Mouse (Mus musculus) retina, embryonic 14.5 days (tissue): Measurements from ENCODE around the gene Sltm.
"Not testable (repeated sequence)": the region's sequence is repeated elsewhere in the genome, so short reads cannot be mapped to it uniquely, and the experiment has no call there.

ENCODE experiments used
- DNase-seq: peaks from one replicate; pipeline ENCODE4 v3.0.0-alpha.2; 2015; ENCODE audit warnings: low spot score

Sltm gene

DNA sequence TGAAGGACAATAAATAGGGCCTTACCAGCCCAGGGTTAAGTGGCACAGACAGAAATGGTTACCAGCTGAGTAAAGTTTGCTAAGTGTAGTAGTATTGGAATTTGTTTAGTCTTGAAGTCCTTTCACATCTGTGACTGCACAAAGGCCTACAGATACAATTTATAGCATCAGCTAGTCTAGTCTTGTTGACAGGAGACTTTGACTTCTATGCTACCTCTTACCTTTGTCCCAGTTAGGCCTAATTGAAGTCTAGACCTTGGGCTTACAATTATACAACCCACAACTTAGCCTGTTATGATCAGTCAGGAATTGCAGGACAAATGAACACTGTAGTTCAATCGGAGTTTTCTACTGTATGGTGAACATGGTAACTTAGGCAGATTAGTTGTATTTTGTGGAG is 9.0 kb downstream of the Sltm start:
- DNase-seq: no peak

DNA sequence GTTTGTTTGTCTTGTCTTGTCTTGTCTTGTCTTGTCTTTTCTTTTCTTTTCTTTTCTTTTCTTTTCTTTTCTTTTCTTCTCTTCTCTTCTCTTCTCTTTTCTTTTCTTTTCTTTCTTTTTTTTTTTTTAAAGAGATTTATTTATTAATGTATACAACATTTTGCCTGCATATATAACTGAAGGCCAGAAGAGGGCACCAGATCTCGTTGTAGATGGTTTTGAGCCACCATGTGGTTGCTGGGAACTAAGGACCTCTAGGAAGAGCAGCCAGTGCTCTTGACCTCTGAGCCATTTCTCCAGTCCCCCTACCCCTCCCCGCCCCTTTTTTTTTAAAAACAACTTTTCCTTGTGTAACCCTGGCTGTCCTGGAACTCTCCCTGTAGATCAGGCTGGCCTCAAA is 9.7 kb downstream of the Sltm start:
- not testable (repeated sequence) for DNase-seq

DNA sequence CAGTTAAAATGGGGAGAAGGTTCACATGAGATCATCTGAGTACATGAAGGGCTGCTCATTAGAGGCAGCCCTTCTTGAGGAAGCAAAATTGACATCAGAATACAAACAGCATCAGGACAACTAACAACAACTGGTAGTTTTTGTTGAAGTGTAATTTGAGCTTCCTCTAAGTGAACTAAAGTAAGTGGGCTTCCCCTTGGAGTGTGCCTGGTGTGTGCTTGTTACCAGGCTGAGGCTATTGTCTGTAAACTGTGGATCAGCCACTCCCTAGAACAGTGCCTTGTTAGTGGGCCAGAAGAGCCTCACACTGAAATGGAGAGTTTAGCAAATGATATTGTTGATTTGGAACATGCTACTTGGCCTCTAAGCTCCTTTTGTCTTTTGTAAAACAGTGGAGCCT is 12.9 kb downstream of the Sltm start:
- DNase-seq: no peak

DNA sequence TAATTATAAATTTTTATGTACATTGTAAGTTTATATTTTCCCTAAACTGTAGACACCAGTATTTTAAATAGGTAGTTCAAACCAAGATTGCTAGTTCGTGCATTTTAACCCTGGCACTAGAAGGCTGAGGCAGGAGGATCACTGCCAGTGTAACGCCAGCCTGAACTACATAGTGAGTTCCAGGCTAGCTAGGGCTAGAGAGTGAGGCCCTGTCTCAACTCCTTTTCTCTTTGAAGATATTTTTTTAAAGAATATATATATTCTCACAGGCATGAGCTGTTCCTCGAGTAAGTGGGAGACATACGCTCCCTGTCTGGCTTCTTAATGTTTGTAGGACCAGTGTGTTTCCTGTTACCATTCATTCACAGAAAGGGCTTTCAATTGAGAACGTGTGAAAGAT is 14.2 kb downstream of the Sltm start:
- DNase-seq: no peak

DNA sequence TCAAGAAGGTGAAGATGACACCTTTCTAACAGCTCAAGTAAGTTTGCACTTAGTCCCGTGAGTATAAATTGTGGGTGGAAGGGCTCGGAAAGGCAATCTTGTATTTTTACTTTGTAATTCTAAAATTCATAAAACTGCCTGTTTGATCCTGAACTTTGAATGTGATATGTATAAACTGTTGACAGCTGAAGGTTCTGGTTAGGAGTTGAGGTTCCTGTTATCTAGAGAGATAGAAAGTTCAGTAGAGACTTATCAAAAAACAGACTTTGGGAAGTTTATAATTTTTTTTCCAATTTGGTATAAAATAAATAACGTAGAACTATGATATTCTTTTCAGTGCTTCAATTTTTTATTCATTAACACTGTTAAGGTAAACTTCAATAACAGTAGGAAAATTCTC is 20.3 kb downstream of the Sltm start:
- DNase-seq: no peak

DNA sequence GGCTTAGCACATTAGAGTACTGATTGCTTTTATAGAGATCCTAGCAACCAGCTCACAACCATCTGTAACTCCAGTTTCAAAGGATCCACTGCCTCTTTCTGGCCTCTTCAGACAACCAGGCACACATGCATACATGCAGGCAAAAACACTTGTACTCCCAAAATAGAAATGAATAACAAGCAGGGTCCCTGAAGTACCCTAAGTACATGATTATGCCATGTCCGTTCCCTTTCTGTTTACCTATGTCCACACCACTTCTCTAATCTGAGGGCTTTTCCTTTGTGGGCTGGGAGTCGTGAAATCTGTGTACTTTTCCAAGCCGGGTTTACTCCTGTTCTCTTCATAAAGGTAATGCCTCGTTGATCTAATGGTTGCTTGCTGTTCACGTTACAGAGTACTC is 25.1 kb downstream of the Sltm start:
- no peak for DNase-seq

DNA sequence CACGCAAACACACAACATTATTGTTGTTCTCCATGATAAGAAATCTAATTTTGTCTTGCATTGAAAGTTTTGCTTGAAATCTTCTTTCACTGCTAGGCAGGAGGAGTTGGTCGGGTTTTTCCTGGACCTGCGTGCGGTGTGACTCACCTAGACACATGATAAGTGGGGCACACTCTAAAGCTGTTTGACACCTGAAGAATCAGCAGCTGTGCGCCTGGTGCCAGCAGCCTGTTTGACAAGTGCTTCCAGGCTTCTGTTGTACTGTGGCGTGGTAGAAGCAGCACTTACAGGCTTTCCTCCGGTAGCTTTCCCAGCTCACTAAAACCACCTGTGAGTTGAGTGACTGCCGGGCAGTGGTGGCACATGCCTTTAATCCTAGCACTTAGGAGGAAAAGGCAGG is 27.8 kb downstream of the Sltm start:
- no peak for DNase-seq

DNA sequence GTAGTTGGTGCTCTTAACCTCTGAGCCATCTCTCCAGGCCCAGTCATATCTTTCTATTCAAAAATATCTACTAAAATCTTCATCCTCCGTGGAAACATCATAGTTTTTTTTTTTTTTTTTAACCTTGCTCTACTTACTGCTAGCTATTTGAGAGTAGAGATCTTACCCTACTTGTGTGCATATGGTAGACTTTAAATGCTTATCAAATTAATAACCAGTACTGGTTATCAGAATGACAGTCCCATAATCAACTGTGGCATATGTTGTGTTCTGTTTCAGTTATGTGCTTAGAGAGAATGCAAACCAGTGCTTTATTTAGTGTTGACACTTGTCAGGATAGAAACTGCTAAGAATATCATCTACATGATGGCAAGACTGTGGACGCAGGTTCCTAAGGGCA is 35.6 kb downstream of the Sltm start:
- no peak for DNase-seq

DNA sequence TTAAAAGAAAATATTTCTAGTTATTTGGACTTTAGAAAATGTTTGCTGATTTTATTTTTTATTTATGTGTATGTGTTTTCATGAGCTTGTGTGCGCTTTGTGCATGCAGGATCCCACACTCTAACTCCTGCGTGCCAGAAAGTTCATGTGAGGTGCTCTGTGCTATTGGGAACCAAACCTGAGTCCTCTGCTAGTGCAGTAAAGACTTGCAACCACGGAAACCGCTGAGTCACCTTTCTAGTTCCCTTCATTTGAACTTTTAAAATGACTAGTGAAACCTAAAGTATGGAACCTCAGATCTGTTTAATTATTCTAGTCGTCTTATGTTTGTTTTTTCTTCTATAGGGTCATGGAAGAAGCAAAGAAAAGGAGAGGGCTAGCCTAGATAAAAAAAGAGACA is 38.4 kb downstream of the Sltm start:
- DNase-seq: no peak

DNA sequence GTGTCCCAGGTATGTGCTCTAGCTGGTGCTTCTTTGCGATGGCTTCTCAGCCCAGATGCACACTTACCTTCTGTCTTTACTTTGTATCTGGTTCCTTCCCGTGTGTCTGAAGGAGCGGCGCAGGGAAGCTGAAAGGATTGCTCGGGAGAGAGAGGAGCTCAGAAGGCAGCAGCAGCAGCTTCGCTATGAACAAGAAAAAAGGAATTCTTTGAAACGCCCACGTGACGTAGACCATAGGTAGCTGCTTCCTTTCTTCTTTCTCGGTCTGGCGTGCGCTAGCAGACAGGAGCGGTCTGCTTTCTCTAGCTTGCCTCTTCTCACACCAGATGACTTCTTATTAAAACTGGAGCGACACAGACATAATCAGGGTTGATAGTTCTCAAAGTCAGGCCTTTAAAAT is 42.1 kb downstream of the Sltm start:
- DNase-seq: no peak

DNA sequence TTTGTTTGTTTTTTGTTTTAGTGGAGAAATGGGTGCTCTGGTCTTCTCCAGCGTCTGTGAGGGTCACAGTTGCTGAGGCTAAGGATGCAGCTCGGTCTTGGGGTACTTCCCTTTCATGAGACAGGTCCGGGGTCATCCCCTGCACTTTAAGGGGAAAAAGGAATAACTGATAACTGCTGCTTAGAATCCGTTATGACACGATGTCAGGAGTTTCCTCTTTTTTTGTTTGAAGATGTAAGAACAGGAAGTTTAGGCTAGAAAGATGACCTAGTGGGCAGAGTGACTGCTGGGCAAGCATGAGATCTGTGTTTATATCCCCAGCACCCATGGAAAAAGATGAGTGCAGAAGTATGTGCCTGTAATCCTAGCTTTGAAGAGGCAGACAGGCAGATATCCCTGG is 42.6 kb downstream of the Sltm start:
- no peak for DNase-seq

DNA sequence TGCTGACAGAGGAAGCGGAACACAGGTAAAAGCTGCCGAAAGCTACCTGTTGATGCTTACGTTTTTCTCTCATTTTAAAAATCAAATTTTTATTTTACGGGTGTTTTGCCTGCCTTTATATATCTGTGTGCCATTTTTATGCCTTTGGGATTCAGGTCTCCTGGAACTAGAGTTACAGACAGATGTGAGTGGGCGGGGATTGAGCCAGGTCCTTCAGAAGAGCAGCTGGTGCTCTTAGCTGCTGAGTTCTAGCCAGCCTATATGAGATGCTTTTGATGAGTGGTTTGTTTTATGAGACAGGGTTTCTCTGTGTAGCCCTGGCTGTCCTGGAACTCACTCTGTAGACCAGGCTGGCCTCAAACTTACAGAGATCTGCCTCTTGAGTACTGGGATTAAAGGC is 44.6 kb downstream of the Sltm start:
- no peak for DNase-seq

DNA sequence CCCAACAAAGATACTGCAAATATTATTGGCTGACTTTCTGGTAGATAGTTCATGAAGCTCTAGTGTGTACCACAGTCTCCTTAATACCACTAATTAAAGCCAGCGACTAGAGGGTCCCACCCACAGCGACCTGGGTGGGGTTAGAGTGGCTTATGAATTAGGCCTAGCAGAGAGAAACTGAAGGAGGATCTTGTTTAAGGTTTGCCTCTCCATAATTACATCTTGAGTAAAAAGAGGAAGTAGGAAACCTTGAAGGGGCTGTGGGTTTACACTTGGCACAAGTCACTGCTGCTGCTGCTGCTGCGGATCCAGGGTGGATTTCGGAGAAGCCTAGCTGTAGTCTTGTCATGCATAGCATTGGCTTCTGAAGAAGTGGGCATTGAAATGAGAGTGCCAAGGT is 48.2 kb downstream of the Sltm start:
- no peak for DNase-seq

DNA sequence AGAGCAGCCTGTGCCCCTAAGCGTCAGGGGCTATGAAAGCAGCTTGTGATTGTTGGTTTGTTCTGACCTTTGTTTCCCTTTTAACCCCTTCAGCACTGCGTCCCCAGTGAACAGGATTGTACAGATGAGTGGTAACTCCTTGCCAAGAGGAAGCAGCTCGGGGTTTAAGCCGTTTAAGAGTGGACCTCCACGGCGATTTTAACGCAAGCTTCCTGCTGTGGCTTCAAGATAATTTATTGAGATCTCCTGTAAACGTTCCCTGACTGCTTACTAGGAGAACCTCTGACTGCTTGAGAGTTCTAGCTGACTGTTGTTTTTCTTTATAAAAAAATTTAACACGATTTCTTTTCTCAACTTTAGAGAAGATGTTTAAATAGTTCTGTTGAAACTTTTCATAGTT is 48.9 kb downstream of the Sltm start:
- DNase-seq: no peak

DNA sequence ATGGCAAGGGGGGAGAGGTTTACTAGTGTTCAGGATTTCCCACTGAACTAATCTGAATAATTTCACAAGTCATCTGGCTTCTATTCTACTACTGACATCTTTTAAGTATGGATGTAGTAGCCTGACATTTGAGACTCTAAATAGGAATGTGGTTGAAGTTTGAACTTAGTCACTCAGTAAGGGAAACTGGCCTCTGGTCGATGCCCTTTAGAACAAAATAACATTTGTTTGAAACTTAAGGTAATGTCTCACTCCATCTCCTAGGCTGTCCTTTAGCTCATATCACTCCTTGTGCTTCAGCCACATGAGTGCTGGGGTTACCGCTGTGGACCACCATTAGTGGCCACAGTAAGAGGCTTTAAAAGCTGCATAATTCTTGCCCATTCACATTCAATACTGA is 55.7 kb downstream of the Sltm start:
- no peak for DNase-seq

DNA sequence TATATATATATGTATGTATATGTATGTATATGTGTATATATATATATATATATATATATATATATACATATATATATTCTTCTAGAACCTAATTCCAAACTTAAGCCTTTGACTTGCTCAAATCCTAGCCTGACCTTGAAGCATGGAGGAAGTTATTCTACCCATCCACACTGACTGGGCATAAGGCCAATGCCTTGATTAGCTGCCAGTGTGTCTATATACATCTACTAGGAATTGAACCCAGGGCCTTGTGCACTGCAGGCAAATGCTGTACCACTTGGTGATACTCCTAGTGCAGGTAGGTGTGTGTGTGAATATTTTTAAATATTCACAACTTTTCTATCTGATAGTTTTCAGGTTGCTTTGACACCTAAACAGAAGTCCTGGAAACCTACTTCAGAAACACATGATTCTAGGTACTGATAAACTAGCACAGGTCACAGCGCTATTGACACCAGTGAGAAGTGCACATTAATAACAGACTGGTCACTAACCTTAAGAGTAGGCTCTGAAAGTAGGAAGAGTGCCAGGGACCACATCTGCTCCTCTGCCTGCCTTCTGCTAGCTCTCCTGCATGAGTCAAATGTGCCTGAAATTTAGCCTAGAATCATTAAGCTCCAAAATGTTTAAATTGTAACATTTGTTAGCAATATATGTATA is 59.8 kb downstream of the Sltm start:
- DNase-seq: no peak

DNA sequence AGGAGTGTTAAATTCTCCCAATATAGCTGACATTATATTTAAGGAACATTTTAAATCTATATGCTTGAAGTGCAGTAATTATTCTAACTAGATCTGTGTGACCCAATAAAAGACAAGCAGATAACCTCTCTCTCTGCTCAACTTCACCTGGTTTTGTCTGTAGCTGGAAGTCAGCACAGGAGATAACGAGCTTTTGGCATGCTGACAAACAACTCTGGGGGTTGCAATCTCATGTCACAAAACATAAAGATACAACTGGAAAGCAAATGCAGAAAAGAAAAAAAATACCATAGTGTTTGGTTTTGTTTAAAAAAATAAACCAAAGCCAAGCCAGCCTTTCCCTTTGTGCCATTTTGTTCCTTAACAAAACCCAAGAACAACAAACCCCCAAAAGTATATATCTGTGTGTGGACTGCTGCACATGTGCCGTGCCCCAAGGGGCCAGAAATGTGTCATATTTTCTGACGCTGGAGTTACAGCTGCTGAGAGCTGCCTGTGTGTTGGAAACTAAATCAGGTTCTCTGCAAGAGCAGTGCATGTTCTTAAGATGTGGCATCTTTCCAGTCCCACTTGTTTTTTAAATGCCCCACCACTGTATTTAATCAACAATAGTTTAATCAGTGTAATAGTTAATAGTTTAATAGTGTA is 68.6 kb downstream of the Sltm start:
- DNase-seq: no peak

DNA sequence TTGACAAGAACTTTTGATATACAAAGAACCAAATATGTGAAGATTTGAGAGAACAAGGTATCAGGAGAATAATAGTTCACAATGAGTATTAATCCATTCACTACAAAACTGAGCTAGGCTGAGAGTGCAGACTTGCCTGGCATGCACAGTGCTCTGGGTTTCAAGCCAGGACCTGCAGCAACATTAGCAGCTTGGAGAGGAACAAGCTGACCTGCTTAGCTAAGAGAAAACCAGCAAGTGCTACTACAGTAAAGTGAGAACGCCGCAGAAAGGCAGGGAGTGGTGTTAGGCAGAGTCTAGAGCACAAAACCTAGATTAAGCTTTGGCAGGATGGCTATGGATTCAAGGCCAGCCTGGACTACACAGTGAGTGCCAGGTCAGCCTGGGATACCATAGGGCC is 87.2 kb downstream of the Sltm start:
- no peak for DNase-seq

DNA sequence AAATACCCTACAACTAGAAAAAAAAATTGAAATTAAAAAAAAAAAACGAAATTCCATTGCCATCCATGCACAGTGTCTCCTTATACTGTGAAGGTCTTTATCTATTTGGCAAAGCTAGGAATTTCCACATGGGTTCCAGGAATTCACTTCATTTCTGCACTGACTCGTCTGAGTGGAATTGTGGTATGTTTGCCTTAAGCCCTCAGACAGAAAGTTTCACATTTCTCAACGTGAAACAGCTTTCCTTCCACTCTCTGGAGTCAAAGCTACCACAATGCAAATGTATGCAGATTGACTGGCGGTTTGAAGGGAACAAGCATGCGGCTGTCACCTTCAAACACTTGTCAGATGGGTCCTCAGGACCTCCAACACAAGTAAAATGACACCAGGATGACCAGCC is 89.1 kb downstream of the Sltm start:
- DNase-seq: no peak

DNA sequence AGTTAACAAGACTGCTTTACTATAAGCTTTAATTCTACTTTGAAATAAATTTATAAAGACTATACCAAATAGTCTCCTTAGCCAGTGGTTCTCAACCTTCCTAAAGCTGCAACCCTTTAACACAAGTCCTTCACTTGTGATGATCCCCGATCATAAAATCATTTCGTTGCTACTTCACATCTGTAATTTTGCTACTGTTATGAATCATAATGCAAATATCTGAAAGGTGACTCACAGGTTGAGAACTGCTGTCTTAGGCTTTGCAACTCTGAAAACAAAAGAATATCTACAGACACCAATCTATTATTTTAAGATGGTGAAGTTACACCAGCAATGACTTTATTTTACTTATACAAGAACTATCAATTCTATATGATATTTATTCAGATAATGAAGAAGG is 94.2 kb downstream of the Sltm start:
- DNase-seq: no peak
